Mouse (Mus musculus): ENCODE results near the gene Timm17b. TPM values are rescaled to one million over a fixed set of nuclear protein-coding genes. Genes with fewer than 3 reads are reported as not detected.

Timm17b gene
- polyA plus RNA-seq, 1 experiment, result 31.8 TPM

DNA sequence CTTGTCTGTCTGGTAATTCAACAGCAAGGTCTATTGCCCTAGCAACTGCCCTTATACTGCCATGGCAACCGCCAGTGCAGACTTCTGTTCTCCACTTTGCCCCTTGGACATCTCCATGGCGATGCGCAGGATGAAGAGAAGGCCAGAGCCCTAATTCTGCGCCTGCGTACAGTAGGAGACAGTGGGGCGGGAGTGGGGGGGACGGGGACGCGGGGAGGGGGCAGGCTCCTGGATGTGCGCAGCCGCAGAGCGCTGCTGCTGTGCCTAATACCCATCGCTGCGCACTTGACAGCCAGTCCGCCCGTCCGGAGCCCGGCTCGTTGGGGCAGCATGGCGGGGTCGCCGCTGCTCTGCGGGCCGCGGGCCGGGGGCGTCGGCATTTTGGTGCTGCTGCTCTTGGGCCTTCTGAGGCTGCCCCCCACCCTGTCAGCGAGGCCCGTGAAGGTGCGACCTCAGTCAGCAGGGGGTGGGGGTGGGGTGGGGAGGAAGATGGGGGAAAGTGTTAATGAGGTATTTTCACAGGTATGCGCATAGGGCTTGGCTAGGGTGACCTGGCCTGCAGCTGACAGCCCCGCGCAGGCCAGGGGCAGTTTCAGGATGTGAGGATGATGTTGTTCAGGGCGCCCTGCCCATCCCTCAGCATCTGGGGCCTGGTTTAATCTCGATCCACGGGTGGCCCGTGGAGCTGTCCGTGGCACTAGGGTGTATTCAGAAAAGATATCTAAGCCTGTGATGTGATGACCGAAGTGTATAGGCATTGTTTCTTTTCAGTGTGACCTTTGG is 20.6 kb downstream of the Timm17b start, which contains the start of gene Pcsk1n:
Gene Pcsk1n, plus strand, starts transcription at position 222 of the 783 bp plus-strand sequence.
- 19% methylated on average over 36 of the region's 40 CpGs for WGBS
- Histone ChIP-seq H3K36me3 (ENCODE audit: control insufficient read depth, insufficient read depth, low read length) (no peaks in the 10 kb centered on the region), H3K4me1 (ENCODE audit: control insufficient read depth, insufficient read depth, insufficient read length, low read length) (peaks cover 4% of the 10 kb centered on the region; the same call in 1 of the 2 replicates), H3K4me3 (ENCODE audit: low read depth, low read length) (no peak within 1 kb of the TSS), H3K27me3 (ENCODE audit: control insufficient read depth, insufficient read depth, low read length) (peaks cover 22% of the 10 kb centered on the region), H3K27ac (ENCODE audit: insufficient read depth, low read depth, low read length) (no peak within 1 kb of the TSS)
- no peak for TF ChIP-seq CTCF (IDR thresholded peaks at IDR 0.05; ENCODE audit: extremely low read depth, insufficient read length, insufficient replicate concordance, low read depth, low read length)
- TF ChIP-seq POLR2A (IDR thresholded peaks at IDR 0.05; ENCODE audit: low read depth, low read length), result no peak

DNA sequence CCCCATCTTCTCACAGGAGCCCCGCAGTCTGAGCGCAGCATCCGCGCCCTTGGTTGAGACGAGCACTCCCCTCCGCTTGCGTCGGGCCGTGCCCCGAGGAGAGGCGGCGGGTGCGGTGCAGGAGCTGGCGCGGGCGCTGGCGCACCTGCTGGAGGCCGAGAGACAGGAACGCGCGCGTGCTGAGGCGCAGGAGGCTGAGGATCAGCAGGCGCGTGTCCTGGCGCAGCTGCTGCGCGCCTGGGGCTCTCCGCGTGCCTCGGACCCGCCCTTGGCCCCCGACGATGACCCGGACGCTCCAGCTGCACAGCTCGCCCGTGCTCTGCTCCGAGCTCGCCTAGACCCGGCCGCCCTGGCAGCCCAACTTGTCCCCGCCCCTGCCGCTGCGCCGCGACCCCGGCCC is 22.9 kb downstream of the Timm17b start:
- TF ChIP-seq POLR2A (IDR thresholded peaks at IDR 0.05; ENCODE audit: low read depth, low read length) (no peak), CTCF (IDR thresholded peaks at IDR 0.05; ENCODE audit: extremely low read depth, insufficient read length, insufficient replicate concordance, low read depth, low read length) (no peak)
- no peaks in the 10 kb centered on the region for H3K36me3 ChIP-seq (ENCODE audit: control insufficient read depth, insufficient read depth, low read length)
- 10% methylated on average over 47 of the region's 48 CpGs for WGBS
- H3K27me3 ChIP-seq (ENCODE audit: control insufficient read depth, insufficient read depth, low read length), result peaks cover 22% of the 10 kb centered on the region
- H3K4me3 ChIP-seq (ENCODE audit: low read depth, low read length), result peak overlapping the region; percentile 43
- no peak overlapping the region for H3K27ac ChIP-seq (ENCODE audit: insufficient read depth, low read depth, low read length)
- peaks cover 4% of the 10 kb centered on the region; the same call in 1 of the 2 replicates for H3K4me1 ChIP-seq (ENCODE audit: control insufficient read depth, insufficient read depth, insufficient read length, low read length)

DNA sequence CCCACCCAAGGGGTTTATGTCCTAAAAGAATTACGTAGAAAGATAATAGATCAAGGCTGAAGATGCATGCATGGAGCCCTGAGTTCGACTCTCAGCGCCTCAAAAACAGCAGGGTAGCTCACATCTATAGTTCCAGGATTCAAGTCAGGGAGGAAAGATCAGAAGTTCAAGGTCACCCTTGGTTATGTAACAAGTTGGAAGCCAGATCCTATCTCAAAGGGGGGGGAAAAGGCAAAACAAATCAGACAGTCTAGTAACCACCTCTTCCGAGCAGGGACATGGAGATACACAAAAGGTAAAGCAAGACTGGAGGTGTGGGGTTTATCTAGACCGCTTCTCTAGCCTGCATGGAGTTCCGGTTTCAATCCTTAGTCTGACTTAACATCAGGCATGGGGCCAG is 27.1 kb downstream of the Timm17b start:
- Histone ChIP-seq H3K36me3 (ENCODE audit: control insufficient read depth, insufficient read depth, low read length) (no peaks in the 10 kb centered on the region), H3K4me1 (ENCODE audit: control insufficient read depth, insufficient read depth, insufficient read length, low read length) (peaks cover 4% of the 10 kb centered on the region; the same call in 1 of the 2 replicates), H3K27ac (ENCODE audit: insufficient read depth, low read depth, low read length) (no peak overlapping the region), H3K27me3 (ENCODE audit: control insufficient read depth, insufficient read depth, low read length) (peaks cover 32% of the 10 kb centered on the region), H3K4me3 (ENCODE audit: low read depth, low read length) (no peak overlapping the region)
- TF ChIP-seq CTCF (IDR thresholded peaks at IDR 0.05; ENCODE audit: extremely low read depth, insufficient read length, insufficient replicate concordance, low read depth, low read length) (no peak), POLR2A (IDR thresholded peaks at IDR 0.05; ENCODE audit: low read depth, low read length) (no peak)
- WGBS, result 83% methylated on average over 6 of the region's 6 CpGs

DNA sequence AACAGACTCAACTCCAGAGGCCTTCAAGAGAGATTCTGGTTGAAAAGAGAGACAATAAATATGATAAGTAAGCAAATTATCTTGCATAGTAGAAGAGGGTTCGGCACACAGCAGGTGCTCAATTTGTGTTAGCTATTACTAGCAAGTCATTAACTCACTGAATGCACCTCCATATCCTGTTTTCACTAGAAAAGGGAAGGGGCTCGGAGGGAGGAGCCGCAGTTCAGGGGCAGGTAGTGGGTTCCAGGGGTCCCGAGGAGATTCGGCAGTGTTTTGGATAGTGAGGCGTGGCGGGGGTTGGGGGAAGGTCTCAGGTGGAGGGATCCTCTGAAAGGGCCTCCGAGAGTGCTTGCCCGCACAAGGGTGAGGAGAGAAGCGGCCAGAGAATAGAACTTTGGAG is 28.0 kb downstream of the Timm17b start:
- Histone ChIP-seq H3K4me3 (ENCODE audit: low read depth, low read length) (no peak overlapping the region), H3K27ac (ENCODE audit: insufficient read depth, low read depth, low read length) (no peak overlapping the region), H3K36me3 (ENCODE audit: control insufficient read depth, insufficient read depth, low read length) (0 out of 2 replicates have a peak, but pooled peaks cover 2% of the 10 kb centered on the region), H3K4me1 (ENCODE audit: control insufficient read depth, insufficient read depth, insufficient read length, low read length) (peaks cover 4% of the 10 kb centered on the region; the same call in 1 of the 2 replicates), H3K27me3 (ENCODE audit: control insufficient read depth, insufficient read depth, low read length) (peaks cover 24% of the 10 kb centered on the region)
- 28% methylated on average over 10 of the region's 10 CpGs for WGBS
- TF ChIP-seq POLR2A (IDR thresholded peaks at IDR 0.05; ENCODE audit: low read depth, low read length), result no peak
- no peak for TF ChIP-seq CTCF (IDR thresholded peaks at IDR 0.05; ENCODE audit: extremely low read depth, insufficient read length, insufficient replicate concordance, low read depth, low read length)

DNA sequence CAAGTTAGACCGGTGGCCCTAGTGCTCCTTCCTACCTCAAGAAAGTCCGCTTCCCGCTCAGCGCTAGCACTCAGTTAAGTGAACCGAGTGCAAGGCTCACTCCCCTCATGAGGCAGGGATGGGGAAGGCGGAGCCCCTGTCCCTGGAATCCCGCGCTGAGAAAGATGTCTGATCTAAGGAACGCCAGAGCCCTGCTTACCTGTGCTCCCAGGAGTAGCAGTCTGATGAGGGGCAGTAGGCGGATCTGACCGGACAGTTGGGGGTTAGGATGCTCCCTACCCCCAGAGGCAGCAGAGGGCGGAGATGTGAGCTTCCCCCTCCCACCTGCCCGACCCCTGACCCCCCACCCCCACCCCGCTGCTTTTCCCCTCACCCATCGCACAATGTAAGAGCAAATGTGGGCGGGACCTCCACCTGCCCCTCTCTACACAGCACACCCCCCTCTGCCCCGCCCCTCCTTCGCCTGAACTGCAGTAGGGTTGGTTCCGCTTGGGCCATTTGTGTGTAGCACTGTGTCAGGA is 29.2 kb downstream of the Timm17b start, which contains the start of gene Eras:
Gene Eras, minus strand, starts transcription at position 338 of the 521 bp plus-strand sequence.
- H3K36me3 ChIP-seq (ENCODE audit: control insufficient read depth, insufficient read depth, low read length), result 0 out of 2 replicates have a peak, but pooled peaks cover 2% of the 10 kb centered on the region
- TF ChIP-seq POLR2A (IDR thresholded peaks at IDR 0.05; ENCODE audit: low read depth, low read length), result no peak
- no peak for TF ChIP-seq CTCF (IDR thresholded peaks at IDR 0.05; ENCODE audit: extremely low read depth, insufficient read length, insufficient replicate concordance, low read depth, low read length)
- no peaks in the 10 kb centered on the region for H3K4me1 ChIP-seq (ENCODE audit: control insufficient read depth, insufficient read depth, insufficient read length, low read length)
- H3K27me3 ChIP-seq (ENCODE audit: control insufficient read depth, insufficient read depth, low read length), result peaks cover 15% of the 10 kb centered on the region
- WGBS, result 22% methylated on average over 16 of the region's 19 CpGs
- H3K4me3 ChIP-seq (ENCODE audit: low read depth, low read length), result no peak within 1 kb of the TSS
- H3K27ac ChIP-seq (ENCODE audit: insufficient read depth, low read depth, low read length), result no peak within 1 kb of the TSS

DNA sequence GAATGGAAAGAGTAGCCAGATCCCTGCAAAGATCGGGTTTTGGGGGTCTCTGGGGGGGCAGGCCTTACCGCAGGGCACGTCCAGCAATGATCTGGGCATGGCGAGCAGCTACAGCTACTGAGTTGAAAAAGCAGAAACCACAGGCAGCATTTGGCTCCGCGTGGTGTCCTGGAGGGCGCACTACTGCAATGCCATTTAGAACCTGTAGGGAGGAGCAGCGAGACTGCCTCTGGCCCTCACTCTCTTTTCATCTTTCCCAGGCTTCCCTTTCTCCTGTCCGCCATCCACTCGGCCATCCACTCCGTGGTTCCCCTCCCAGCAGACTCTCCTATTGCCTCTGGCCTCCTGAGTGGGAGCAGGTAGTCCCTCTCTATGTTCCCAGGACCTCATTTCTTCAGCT is 37.7 kb downstream of the Timm17b start:
- no peak for TF ChIP-seq POLR2A (IDR thresholded peaks at IDR 0.05; ENCODE audit: low read depth, low read length)
- H3K4me3 ChIP-seq (ENCODE audit: low read depth, low read length), result no peak overlapping the region
- no peaks in the 10 kb centered on the region for H3K4me1 ChIP-seq (ENCODE audit: control insufficient read depth, insufficient read depth, insufficient read length, low read length)
- 76% methylated on average over 11 of the region's 11 CpGs for WGBS
- H3K27me3 ChIP-seq (ENCODE audit: control insufficient read depth, insufficient read depth, low read length), result no peaks in the 10 kb centered on the region
- no peak overlapping the region for H3K27ac ChIP-seq (ENCODE audit: insufficient read depth, low read depth, low read length)
- no peaks in the 10 kb centered on the region for H3K36me3 ChIP-seq (ENCODE audit: control insufficient read depth, insufficient read depth, low read length)

DNA sequence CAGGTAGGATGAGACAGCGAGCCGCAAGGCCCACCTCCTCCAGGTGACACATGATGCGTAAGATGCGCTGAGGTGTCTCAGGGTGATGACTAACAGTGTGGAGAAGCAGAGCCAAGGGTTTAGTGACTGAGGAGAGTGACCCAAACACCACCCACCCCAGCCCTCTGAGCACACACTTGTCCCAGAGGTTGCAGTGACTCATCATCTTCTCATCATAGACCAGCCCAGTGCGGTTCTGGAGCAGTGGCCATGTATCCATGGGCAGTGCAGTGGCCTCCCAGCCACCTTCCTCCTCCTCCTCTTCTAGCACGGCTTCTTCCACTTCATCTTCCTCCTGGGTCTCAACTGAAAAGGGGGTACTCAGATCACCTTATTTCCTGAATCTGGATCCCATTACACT is 38.5 kb downstream of the Timm17b start:
- Histone ChIP-seq H3K4me3 (ENCODE audit: low read depth, low read length) (no peak overlapping the region), H3K27me3 (ENCODE audit: control insufficient read depth, insufficient read depth, low read length) (no peaks in the 10 kb centered on the region), H3K36me3 (ENCODE audit: control insufficient read depth, insufficient read depth, low read length) (no peaks in the 10 kb centered on the region), H3K4me1 (ENCODE audit: control insufficient read depth, insufficient read depth, insufficient read length, low read length) (no peaks in the 10 kb centered on the region), H3K27ac (ENCODE audit: insufficient read depth, low read depth, low read length) (no peak overlapping the region)
- TF ChIP-seq CTCF (IDR thresholded peaks at IDR 0.05; ENCODE audit: extremely low read depth, insufficient read length, insufficient replicate concordance, low read depth, low read length) (no peak), POLR2A (IDR thresholded peaks at IDR 0.05; ENCODE audit: low read depth, low read length) (no peak)
- WGBS, result 90% methylated on average over 6 of the region's 6 CpGs

All from small intestine, adult 2 months (tissue).